Mouse (Mus musculus) stomach, embryonic 16.5 days (tissue): Measurements from ENCODE around the gene B3gnt8. TPM values are rescaled to one million over a fixed set of nuclear protein-coding genes. Genes with fewer than 3 reads are reported as not detected.

Experiments used
- ATAC-seq: fragments of 200-750 bp; cut with Nextera tagmentation; 2 replicates; pipeline ENCODE4 v1.8.0; 2017; ENCODE audit warnings: moderate number of reproducible peaks, moderate TSS enrichment; ENCODE audit not compliant: insufficient read depth, low FRiP score
- H3K27ac ChIP-seq: fragments of 300-500 bp; sonication (generic); 2 replicates; pipeline ENCODE4 v1.5.1; 2014; ENCODE audit warnings: low read length
- H3K27me3 ChIP-seq: fragments of 300-500 bp; sonication (generic); 2 replicates; pipeline ENCODE4 v1.6.1; 2014; ENCODE audit warnings: low read length, control low read depth, mixed read lengths; ENCODE audit not compliant: control insufficient read depth, insufficient read depth
- H3K36me3 ChIP-seq: fragments of 300-500 bp; sonication (generic); 2 replicates; pipeline ENCODE4 v1.6.1; 2014; ENCODE audit warnings: low read length; ENCODE audit not compliant: control insufficient read depth, insufficient read depth
- H3K4me1 ChIP-seq: fragments of 300-500 bp; sonication (generic); 2 replicates; pipeline ENCODE4 v1.6.1; 2014; ENCODE audit warnings: low read length, control low read depth, mixed read lengths; ENCODE audit not compliant: control insufficient read depth, insufficient read depth
- H3K4me2 ChIP-seq: fragments of 300-500 bp; sonication (generic); 2 replicates; pipeline ENCODE4 v1.6.1; 2014; ENCODE audit warnings: low read depth, low read length, mixed read lengths
- H3K4me3 ChIP-seq: fragments of 300-500 bp; sonication (generic); replicated peaks from 2 replicates; pipeline ENCODE4 v1.5.1; 2014; ENCODE audit warnings: mild to moderate bottlenecking, low read length
- H3K9ac ChIP-seq: fragments of 300-500 bp; sonication (generic); 2 replicates; pipeline ENCODE4 v1.6.1; 2014; ENCODE audit warnings: low read length
- H3K9me3 ChIP-seq: fragments of 300-500 bp; sonication (generic); replicated peaks from 2 replicates; pipeline ENCODE4 v1.6.1; 2016; ENCODE audit warnings: low read length, control low read depth; ENCODE audit not compliant: control insufficient read depth
- WGBS: fragments of 180-500 bp; shearing (Covaris S2); extraction: QIAGEN DNeasy Blood & Tissue Kit; methylation state at CpG from one replicate; pipeline ENCODE4 v1.1.7; 2014; 5-methylcytosine and 5-hydroxymethylcytosine counted together
- polyA plus RNA-seq: library from polyadenylated mRNA; unstranded; fragments of >200 nt; fragmentation: Nextera tagmentation; extraction: Ambion mirVana; gene quantifications from 2 replicates; pipeline ENCODE4 v1.2.1, GENCODE M21; 2015

Gene B3gnt8
- polyA plus RNA-seq, 1 experiment from 2014 or later, result 12.2 TPM

DNA sequence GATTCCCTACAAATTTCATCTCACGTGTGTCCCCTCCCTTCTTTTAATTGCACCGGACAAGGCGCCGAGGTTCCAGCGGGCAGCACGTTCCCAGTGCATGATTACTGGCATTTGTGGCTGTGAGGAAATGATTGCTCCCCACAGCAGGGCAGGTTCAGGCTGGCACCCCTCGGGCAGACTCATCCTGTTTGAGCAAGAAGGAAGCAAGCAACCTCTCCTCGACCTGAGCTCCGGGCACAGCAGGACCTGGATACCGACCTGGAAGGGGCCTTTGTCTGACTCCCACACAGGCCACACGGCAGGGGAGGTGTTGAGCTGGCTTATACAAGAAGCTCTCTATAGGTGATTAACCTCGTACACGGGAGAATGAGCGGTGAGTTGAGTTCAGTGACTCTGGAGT, 18.6 kb downstream of the B3gnt8 start:
- no peak for ATAC-seq
- WGBS, result 60% methylated on average over 14 of the region's 14 CpGs

DNA sequence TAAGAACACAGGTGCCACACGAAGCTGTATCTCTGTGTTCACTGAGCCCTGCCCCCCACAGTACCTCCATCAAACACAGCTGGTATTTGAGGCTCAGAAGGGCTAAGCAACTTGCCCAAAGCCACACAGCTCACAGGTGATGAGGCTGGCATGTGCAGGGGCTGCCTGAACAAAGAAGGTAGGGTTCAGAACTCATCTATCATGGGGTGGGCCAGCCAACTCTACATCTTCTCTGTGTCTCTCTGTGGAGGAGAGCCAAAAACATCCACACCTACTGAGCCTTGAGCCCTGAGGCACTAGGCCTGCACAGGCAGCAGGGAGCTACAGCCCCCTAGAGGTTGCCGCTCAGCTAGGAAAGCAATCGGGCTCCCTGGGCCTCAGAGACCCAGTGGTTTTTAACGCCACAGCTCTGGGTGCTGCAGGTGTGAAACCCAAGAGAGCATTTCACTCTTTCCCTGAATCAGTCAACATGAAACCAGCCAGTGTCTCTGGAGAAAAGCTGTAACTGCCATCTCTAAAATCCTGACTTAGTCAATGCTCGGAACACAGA, 21.2 kb downstream of the B3gnt8 start:
- no peak overlapping the region for H3K4me2 ChIP-seq
- ATAC-seq, result no peak
- H3K4me3 ChIP-seq, result no peak overlapping the region

More for the DNA sequence above, 18.6 kb downstream of the B3gnt8 start:
- Histone ChIP-seq H3K4me3 (no peak overlapping the region), H3K36me3 (no peaks in the 10 kb centered on the region), H3K27ac (no peak overlapping the region), H3K4me2 (no peak overlapping the region), H3K9ac (0 out of 2 replicates have a peak overlapping the region, but pooled peaks have one; percentile 35), H3K27me3 (no peaks in the 10 kb centered on the region), H3K9me3 (no peaks in the 10 kb centered on the region), H3K4me1 (no peaks in the 10 kb centered on the region)

DNA sequence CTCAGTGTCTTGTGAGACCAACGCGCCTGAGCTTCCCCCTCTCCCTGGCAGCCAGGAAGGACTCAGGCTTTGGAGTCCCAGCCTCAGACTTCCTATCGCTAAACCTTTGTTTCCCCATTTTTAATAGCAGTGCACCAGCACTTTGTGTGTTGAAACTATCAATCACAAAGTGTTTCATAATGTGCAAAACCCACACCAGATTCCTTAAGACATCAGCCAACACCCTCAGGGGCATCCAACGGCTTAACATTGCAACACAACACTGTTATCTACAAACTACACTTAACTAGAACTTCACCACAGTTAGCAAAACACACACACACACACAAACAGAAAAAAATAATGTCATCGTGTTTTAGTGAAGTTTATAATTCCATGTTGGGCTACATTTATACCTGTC, 23.4 kb downstream of the B3gnt8 start:
- H3K9ac ChIP-seq, result no peak overlapping the region
- no peaks in the 10 kb centered on the region for H3K36me3 ChIP-seq
- H3K27me3 ChIP-seq, result no peaks in the 10 kb centered on the region
- H3K27ac ChIP-seq, result no peak overlapping the region
- H3K9me3 ChIP-seq, result no peaks in the 10 kb centered on the region
- ATAC-seq, result no peak
- H3K4me1 ChIP-seq, result no peaks in the 10 kb centered on the region
- no peak overlapping the region for H3K4me3 ChIP-seq
- H3K4me2 ChIP-seq, result no peak overlapping the region
- WGBS, result 73% methylated on average over 5 of the region's 5 CpGs

More for the DNA sequence above, 21.2 kb downstream of the B3gnt8 start:
- Histone ChIP-seq H3K4me1 (no peaks in the 10 kb centered on the region), H3K27me3 (no peaks in the 10 kb centered on the region), H3K27ac (no peak overlapping the region), H3K9me3 (no peaks in the 10 kb centered on the region), H3K9ac (no peak overlapping the region), H3K36me3 (no peaks in the 10 kb centered on the region)
- WGBS, result 43% methylated on average over 5 of the region's 5 CpGs

DNA sequence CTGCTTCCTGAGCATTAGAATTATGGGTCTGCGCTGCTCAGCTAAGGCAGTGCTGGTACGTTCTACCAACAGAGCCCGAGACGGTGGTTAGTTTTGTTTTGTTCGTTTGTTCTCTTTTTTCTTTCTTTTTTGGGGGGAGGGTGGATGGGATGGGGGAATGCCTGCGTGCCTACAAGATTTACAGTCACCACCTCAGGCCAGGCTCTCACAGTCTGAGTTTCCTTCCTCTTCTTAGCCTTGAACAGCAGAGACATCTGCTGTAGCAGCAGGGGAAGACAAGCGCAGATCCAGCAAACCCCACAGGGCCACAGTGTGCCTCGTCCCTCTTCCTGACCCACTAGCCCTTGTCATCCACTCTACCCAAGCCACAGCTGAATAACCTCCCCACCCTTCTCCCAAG, 24.8 kb downstream of the B3gnt8 start:
- Histone ChIP-seq H3K4me3 (no peak overlapping the region), H3K9me3 (no peaks in the 10 kb centered on the region), H3K27ac (no peak overlapping the region; the same call in 1 of the 2 replicates), H3K27me3 (no peaks in the 10 kb centered on the region), H3K4me1 (no peaks in the 10 kb centered on the region), H3K4me2 (no peak overlapping the region), H3K36me3 (no peaks in the 10 kb centered on the region), H3K9ac (no peak overlapping the region)
- ATAC-seq, result no peak; the same call in 1 of the 2 replicates
- 85% methylated on average over 8 of the region's 8 CpGs for WGBS

DNA sequence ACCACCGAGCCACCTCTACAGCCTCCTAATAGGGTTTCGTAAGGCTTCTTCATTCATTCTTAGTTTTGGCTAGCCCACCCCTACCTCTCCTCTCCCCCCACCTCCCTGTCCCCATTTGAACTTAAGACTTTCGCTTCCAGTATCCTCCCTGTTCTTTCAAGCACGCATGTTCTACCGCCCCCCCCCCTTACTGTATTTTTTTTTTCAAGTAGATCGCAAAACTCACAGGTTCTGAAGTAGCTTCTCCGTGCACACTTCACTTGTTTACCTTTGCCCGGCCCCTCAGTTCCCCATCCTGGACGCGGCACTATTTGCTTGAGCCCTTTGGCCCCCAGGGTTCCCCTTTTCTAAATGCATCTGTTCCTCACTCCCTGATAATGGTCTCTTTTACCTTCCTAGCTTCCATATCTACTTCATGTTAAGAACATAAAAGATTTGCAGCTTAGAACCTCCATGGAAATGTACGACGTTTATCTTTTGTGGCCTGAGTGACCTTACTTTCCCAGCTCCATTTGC, 25.8 kb downstream of the B3gnt8 start:
- WGBS, result 76% methylated on average over 12 of the region's 12 CpGs
- H3K9me3 ChIP-seq, result no peaks in the 10 kb centered on the region
- H3K36me3 ChIP-seq, result no peaks in the 10 kb centered on the region
- no peak overlapping the region for H3K4me3 ChIP-seq
- no peaks in the 10 kb centered on the region for H3K27me3 ChIP-seq
- no peak overlapping the region for H3K4me2 ChIP-seq
- H3K9ac ChIP-seq, result no peak overlapping the region
- ATAC-seq, result no peak
- peaks cover 4% of the 10 kb centered on the region; the same call in 1 of the 2 replicates for H3K4me1 ChIP-seq
- no peak overlapping the region for H3K27ac ChIP-seq

DNA sequence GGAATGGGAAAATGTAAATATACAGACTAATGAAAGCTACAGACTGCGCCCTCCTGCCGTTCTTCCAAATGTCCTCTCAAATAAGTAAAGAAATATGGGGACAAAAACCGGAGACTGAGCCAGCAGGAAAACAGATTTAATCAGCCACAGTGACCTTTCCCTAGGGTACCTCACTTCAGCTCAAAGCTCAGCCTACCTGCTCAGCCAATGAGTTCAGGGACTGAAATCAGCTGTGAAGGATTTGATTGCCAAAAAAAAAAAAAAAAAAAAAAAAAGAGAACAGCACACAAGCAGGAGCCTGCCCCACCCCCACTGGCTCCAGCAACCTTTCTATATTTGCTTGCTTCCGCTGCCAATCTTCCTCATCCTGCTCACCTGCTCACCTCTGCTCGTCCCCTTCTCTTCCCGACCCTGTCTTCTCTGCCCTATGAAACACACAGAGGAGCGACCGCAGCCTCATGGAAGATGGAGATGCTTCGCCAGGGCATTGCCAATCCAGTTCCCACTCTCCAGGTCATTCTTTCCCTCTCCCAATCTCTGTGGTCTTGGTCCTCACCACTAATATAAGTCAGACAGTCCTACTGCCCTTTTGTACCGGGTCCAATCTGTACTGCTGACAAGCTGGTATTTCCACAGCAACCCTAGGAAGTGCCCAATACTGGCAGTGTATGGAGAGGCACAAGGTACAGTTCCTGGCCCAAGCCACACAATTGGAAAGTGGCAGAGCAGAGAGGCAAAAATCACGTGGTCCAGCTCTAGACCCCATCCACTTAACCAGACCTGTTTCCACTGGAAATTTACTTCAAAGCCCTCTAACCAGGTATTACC, 29.4 kb downstream of the B3gnt8 start:
- no peaks in the 10 kb centered on the region for H3K27me3 ChIP-seq
- no peak overlapping the region for H3K27ac ChIP-seq
- H3K4me2 ChIP-seq, result no peak overlapping the region
- no peaks in the 10 kb centered on the region for H3K9me3 ChIP-seq
- H3K4me1 ChIP-seq, result peaks cover 15% of the 10 kb centered on the region; the same call in 1 of the 2 replicates
- no peak for ATAC-seq
- no peaks in the 10 kb centered on the region for H3K36me3 ChIP-seq
- H3K4me3 ChIP-seq, result no peak overlapping the region
- 63% methylated on average over 11 of the region's 11 CpGs for WGBS
- no peak overlapping the region for H3K9ac ChIP-seq

DNA sequence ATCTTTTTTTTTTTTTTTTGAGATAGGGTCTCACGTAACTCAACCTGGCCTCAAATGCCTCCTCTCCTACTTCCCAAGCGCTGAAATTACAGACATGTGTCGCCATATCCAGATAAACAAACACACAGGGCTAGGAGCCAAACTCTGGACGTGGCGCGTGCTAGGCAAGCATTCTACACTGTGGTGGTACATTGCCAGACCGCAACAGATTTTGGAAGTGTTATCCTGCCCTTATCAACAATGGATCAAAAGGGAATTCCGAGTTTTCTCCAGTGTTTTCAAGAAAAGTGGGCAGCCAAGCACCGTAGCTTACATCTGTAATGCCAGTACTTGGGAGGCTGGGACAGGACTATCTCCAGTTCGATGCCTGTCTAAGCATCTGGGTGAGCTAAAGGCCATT, 31.3 kb downstream of the B3gnt8 start:
- Histone ChIP-seq H3K9me3 (no peaks in the 10 kb centered on the region), H3K9ac (peak overlapping the region; percentile 78), H3K36me3 (no peaks in the 10 kb centered on the region), H3K4me3 (peak overlapping the region; percentile 74), H3K27ac (no peak overlapping the region), H3K4me1 (peaks cover 15% of the 10 kb centered on the region; the same call in 1 of the 2 replicates), H3K27me3 (no peaks in the 10 kb centered on the region), H3K4me2 (peak overlapping the region; percentile 79)
- ATAC-seq, result no peak
- 29% methylated on average over 10 of the region's 10 CpGs for WGBS

DNA sequence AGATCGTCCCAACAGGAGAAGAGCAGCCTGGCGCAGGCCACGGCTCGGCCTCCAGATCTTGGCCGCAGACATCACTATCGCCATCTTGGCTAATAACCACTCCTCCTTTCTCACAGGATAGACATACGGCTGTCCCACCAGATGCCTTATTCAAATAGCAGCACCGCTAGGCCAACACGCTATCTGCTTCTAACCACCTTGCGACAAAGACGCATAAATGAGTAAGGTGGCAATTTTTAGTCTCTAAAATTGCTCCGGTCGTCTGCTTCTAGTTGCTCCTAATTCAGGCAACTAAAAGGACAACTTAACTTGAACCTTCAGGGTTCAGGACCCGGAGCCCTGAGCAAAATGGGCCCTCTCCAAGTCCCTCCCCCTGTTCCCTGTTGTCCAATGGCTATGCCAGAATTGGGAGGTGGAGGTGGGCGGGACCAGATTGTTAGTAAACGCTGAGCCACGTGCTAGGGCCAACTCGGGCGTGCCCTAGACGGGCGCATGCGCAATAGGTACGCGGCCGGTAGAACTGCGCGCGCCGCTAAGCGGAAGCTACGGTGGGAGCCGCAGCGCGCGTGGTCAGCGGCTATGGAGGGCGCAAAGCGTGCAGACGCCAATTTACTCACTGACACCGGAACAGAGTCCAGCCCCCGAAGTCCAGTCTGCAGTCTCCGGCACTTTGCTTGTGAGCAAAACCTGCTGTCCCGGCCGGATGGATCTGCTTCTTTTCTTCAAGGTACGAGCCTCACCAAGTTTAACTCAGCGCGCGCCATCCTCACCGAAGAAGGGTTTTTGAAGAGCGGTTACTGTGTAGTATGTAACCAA, 32.4 kb downstream of the B3gnt8 start, which contains the start of the genes Bckdha and Exosc5:
Bckdha (minus strand) TSS at position 325 of the 816 bp plus-strand sequence.
Exosc5 (plus strand) TSS at position 508 of the 816 bp plus-strand sequence.
- no peaks in the 10 kb centered on the region for H3K9me3 ChIP-seq
- H3K4me1 ChIP-seq, result peaks cover 15% of the 10 kb centered on the region; the same call in 1 of the 2 replicates
- peak within 1 kb of the TSS; percentile 74 for H3K4me3 ChIP-seq
- peak; percentile 99 for ATAC-seq
- H3K9ac ChIP-seq, result peak within 1 kb of the TSS; percentile 81
- H3K27ac ChIP-seq, result peak within 1 kb of the TSS; percentile 87
- no peaks in the 10 kb centered on the region for H3K27me3 ChIP-seq
- no peaks in the 10 kb centered on the region for H3K36me3 ChIP-seq
- peak within 1 kb of the TSS; percentile 79 for H3K4me2 ChIP-seq
- under 1% methylated on average over 50 of the region's 50 CpGs for WGBS
